Mouse (Mus musculus) limb, embryonic 10.5 days (tissue): ENCODE measurements at regions not wholly inside any gene's neighbourhood (a gene's known extent, or its start where the extent isn't known, plus 50 kb on each side); places are given as distances from the start of the nearest gene placed in this dataset.

Experiments used
- DNase-seq: peaks from one replicate; pipeline ENCODE4 v3.0.0-alpha.2; 2017; ENCODE audit warnings: low spot score
- H3K27ac ChIP-seq: fragments of 300-500 bp; sonication (generic); 2 replicates; pipeline ENCODE4 v1.5.1; 2016; ENCODE audit warnings: mild to moderate bottlenecking
- H3K27me3 ChIP-seq: fragments of 300-500 bp; sonication (generic); 2 replicates; pipeline ENCODE4 v1.6.1; 2016; ENCODE audit warnings: low read depth, mild to moderate bottlenecking; ENCODE audit not compliant: poor library complexity, severe bottlenecking
- H3K36me3 ChIP-seq: fragments of 300-500 bp; sonication (generic); 2 replicates; pipeline ENCODE4 v1.6.1; 2016; ENCODE audit warnings: mild to moderate bottlenecking, moderate library complexity
- H3K4me1 ChIP-seq: fragments of 300-500 bp; sonication (generic); 2 replicates; pipeline ENCODE4 v1.6.1; 2016
- H3K4me3 ChIP-seq: fragments of 300-500 bp; sonication (generic); 2 replicates; pipeline ENCODE4 v1.5.1; 2016; ENCODE audit warnings: mild to moderate bottlenecking, moderate library complexity
- H3K9me3 ChIP-seq: fragments of 300-500 bp; sonication (generic); replicated peaks from 2 replicates; pipeline ENCODE4 v1.6.1; 2016; ENCODE audit warnings: mild to moderate bottlenecking
- WGBS: fragments of 180-500 bp; shearing (Covaris S2); methylation state at CpG from one replicate; pipeline ENCODE4 v1.1.7; 2016; 5-methylcytosine and 5-hydroxymethylcytosine counted together

GRCm38 (mm10) chr9:93328997-93329682, 787.1 kb downstream of the Plod2 start:
- Histone ChIP-seq H3K27me3 (no peaks in the 10 kb centered on the region), H3K9me3 (no peaks in the 10 kb centered on the region), H3K4me1 (no peaks in the 10 kb centered on the region), H3K27ac (no peak overlapping the region), H3K4me3 (no peak overlapping the region), H3K36me3 (no peaks in the 10 kb centered on the region)
- 70% methylated on average over 2 of the region's 2 CpGs for WGBS
- DNase-seq, result no peak
